Mouse (Mus musculus): Measurements from ENCODE around the gene Emid1.

The Emid1 gene

DNA sequence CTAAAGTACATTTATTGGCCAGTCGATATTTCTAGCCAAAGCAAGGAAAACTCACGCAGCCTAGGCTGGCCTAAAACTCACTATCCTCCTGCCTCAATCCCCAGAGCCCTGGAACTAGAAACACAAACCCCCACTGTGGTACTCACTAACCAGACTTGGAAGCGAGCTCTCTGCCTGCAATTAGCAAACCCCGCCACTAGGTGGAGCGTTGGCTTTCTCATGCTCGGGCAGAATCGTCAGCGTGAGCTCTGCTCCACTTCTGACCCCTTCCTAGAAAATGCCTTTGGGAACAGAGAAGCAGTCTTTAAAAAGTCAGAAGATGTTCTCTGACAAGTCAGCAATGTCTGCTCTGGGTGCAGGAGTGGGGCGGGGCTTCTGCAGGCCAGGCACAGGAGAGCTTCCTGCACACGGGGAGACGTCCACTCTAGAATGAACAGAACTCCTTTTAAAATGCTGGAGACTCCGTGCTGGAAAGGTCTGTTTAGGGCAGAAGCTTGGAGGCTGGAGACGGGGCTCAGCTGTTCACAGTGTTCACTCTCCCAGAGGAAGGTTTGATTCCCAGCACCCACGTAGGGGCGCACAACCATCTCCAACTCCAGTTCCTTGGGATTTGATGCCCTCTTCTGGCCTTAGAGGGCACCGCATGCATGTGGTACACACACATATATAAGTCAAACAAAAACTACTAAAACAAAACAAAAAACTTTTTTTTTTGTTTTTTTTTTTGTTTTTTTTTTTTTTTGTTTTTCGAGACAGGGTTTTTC, 8.8 kb upstream of the Emid1 start:
- in situ Hi-C loops (cut with MboI), result no loop called here

DNA sequence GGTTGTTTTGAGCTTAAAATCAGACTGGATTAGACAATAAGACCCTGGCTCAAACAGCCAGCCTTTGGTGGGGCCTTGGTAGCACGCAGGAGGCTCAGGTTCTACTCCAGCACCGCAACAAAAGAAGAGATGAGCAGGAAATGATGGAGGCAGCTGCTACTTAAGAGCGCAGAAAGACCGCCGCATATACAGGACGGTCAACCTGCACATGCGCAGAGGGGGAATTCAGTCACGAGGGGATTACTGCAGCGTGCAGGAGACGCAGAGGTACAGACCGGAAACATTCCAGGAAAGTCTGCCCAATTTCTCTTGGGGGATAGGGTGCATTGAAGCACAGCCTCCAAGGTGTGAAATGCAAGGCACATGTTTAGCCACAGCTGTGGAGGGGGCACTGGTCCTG, 6.0 kb upstream of the Emid1 start:
- in situ Hi-C loops (cut with MboI), result no loop called here

DNA sequence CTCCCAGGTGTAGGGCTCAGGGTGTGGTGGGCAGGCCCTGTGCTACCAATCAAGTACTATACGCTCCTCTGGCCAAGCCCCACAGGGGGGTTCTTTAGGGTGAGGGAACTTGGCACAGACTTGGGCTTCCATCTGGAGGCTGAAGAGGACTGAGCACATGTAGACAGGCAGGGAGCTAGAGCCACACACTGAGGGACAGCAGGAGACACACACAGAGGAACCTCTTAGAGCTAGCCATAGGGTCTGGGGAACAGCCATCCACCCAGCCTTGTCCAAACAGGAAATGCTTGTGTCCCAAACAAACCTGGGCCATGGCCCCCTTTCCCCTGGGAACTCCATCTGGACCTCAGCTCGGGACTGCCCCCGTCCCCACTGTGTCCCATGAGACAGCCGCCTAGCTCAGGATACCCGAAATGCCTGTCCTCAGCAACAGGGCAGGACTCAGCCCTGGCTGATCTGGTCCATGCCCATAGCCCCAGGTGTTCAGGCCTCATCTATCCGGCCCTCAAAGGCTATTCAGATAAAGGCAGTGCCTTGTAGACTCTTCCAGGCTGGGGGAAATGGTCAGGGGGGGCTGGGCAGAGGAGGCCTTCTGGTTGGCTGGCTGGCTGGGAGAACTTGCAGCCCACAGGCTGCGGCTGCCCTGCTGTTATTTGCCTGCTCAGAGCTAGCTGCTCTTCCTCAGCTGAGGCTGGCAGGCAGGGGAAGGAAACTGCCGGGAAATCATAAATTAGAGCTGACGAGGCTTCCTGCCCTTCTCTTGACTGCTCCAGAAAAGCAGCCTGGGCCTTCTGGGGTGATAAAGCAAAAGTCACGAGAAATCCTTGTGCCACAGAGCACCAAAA, 3.1 kb upstream of the Emid1 start:
- in situ Hi-C loops (cut with MboI), result no loop called here

DNA sequence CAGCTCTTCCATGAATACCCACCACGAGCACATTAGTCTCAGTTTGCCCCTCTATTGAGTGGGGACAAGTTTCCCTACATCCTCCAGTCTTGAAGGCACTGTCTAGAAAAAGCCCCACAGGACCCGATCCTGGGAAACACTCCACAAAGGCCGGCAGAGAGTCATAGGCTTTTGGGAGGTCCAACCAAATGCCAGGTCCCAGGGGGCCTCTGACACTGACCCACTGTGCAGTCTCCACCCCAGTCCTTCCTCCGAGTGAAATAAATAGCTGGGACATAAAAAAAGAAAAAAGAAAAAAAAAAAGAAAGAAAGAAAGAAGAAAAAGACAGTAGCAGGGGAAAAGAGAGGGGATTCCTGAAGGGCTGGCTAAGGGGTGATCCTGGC, 818 bp downstream of the Emid1 start:
- in situ Hi-C loops (cut with MboI), result no loop called here

DNA sequence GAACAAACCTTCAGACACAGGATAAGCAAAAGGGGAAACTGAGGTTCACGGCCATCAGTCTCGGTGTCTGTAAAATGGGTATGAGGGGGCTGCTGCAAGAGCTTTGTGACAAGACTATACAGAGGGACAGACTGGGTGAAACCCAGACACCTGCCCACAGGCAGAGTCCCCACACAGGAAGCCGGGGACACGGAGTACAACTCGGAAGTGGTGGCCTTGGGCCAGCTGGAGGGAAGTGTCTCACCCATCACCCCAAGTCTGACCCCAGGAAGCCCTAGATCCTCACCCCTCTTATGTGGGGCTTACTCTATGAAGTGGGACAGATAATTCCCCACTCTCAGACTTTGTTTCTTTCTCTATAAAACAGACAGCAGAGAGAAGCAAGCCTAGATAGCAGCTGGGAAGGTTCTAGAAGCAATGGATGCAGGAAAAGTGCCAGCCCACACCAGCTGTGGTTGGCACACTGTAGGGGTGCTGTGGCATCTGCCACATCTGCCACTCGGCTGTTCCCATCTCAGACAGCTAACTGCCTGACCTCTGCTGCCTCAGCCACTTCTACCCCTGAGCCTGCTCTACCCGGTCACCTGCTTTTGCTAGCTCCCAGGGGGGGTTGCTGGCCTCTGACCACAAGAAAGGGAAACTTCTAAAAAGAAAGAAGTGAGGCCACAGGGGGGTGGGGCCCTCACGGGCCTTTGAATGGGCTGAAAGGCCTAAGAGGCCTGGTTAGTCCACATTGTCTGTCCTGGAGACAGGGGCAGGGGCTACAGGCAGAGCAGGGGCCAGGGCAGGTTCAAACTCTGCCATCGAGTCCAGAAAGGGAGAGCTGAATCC, 1.4 kb downstream of the Emid1 start:
- in situ Hi-C loops (cut with MboI), result no loop called here

DNA sequence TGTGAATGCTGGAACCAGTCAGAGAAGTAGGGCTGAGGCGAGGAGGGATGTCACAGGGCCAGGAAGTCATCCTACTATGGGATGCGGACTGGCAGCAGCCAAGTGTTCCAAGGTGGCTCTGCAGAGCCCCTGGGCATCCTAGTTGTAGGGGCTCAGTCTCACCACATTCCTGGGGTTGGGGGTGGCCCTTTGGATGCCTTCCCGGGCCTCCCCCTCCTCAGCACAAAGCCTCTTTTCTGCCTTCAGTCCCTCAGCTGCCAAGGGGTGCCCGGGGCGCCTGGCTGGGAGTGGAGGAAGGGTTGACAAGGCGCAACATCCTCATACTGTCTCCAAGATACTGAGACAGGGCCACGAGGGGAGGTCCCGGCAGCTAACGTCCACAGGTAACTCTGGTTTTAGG, 2.1 kb downstream of the Emid1 start:
- in situ Hi-C loops (cut with MboI), result no loop called here

DNA sequence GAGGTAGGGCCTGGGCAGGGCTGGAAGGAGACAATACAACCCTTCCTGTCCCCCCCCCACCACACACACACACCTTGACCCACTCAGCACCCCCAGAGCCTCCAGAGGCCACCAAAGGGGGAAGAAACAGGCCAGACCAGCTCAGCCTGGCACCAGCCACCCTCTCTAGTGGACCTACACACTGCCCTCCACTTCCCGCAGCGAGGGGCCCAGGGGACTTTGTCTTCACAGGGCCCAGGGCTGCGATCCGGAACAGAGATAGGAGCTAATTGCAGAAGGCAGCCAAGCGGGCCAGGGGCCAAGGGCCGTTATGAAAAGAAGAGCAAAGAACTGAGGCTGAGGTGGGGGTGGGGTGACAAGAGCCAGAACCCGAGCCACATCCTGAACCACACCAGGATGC, 2.8 kb downstream of the Emid1 start:
- in situ Hi-C loops (cut with MboI), result no loop called here

DNA sequence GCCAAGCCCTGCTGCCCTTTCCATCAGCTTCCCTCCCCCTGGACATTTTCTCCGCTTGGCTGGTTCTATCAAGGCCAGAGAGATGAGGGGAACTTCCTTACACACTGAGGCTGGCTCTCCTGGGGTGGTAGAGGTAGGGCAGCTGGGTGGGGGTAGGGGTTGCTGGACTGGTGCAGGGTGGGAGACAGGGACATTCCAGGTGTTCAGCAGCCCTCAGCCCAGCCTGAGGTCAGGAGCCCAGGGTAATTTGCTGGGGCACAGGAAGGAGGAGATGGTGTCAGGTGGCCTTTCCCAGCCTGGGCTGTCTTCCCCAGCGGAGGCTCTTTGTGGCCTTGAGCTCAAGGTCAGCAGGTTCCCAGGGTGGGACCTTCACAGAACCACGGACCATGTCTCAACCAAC, 6.5 kb downstream of the Emid1 start:
- in situ Hi-C loops (cut with MboI), result no loop called here

DNA sequence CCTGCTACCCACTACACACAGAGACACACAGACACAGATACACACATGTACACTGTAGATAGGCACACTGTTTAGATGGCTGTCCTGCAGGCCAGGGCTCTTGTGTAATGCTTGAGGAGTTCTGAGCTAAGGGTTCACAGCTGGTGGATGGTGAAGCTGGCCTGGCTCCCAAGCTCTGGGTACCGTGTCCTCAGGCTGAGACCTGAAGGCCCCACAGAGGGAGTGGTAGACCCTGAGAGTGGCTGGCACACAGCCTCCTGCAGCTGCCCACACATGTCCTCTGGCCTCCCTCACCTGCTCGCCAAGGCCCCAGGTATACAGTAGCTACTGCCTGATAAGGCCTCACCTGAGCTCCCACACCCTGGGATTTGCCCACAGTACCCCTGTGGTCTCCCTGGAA, 10.1 kb downstream of the Emid1 start:
- in situ Hi-C loops (cut with MboI), result no loop called here

DNA sequence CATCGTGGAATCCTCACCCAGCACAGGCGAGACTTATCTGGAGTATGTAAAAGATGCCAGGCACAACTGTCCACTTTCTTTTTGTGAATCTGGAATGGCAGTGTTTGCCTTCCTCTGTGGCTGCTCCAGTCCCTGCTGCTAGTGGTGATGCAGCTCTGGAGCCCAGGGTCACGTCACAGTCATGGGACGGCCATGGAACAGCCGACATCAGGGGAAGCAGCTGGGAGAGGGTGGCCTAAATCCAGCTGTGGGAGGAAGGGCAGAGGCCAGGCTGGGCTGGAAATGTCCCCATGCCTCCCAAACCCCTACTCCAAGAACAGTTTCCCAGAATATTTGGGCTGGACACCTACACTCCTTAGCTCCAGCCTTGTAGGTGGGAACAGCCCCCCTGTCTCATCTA, 10.8 kb downstream of the Emid1 start:
- in situ Hi-C loops (cut with MboI), result no loop called here

DNA sequence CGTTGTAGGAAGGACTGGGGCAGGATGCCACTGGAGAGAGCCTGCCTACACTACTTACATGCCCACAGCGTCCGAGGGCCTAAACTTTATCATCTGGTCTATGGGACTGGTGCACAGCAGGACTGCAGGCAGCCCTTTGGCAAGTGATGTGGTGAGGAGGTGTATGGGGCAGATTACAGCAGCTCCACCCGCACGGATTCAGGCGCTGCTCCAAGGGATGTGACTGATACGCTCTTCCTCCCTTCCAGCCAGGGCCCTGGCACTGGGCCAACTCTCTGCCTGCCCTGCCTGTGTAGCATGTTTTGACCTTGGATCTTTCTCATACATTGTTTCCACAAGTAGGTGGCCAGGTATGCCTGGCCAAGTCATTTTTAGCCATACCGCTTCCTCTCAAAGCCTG, 11.4 kb downstream of the Emid1 start:
- in situ Hi-C loops (cut with MboI), result no loop called here

DNA sequence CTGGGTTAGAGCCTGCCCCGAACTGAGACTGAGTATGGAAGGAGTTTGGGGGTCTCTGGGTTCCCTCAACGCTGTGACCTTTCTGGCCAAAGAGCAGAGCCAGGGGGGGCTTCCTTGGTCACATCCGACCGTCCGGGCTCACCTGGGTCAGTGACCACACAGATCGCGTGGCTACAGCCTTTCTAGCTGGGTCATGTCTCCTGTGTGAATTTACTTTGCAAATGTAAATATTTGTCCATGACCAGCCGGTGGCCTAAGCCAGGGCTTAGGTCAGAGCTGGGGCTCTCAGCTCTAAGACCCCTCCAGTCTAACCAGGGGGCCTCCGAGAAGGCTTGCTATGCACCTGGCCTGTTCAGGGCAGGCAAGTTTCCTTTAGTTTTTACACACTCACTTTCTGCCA, 12.7 kb downstream of the Emid1 start:
- in situ Hi-C loops (cut with MboI), result no loop called here

DNA sequence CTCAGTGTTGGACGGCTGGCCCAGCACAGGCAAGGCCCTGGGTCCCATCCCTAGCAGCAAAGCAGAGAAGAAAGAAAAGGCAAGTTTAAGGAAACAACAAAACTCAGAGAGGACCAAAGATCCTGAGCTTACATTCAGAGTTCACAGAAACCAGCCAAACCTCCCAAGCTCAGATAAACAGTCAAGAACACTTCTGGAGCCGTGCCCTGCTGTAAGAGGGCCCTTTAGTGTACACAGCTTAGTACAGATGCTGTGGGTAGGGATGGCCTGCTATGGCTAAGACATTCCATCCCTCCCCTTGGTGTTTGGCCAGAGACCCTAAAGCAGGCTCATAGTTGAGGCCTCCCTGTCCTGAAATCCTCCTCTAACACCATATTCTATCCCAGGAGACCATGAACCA, 13.4 kb downstream of the Emid1 start:
- in situ Hi-C loops (cut with MboI), result no loop called here

DNA sequence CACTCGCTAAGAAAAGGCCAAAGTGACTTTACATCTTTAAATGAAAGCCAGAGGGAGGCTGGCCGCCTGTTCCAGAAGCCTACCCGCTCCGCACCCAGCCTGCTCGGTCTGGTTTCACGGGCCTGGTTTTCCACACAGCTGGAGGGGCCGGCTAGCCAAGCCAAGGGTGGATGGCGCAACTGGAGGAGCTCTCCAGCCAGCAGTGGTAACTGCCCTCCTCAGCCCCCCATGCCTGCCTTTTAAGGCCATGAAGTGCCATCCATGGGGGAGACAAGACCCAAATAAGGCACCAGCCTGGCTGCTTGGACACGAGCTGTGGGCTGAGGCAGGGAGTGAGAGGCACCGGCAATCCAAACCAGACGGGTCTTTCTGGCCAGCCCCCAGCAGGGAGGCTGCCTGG, 16.1 kb downstream of the Emid1 start:
- in situ Hi-C loops (cut with MboI), result no loop called here

DNA sequence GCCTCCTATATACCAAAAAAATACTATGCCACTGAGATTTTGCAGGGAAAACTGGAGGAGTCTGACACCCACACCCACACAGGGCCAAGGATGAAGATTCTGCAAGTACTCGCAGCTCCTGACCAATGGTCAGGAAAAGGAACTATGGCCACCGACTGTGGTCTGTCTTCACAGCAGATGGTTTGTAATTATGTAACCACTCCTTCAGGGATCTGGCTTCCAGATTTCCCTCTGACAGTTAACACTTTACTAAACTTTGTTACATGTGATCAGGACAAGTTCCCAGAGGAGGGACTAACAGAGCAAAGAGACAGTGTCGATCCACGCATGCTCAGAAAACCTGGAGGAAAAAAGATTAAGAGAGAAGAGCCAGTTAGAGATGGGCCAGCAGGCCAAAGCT, 19.3 kb downstream of the Emid1 start:
- in situ Hi-C loops (cut with MboI), result no loop called here

DNA sequence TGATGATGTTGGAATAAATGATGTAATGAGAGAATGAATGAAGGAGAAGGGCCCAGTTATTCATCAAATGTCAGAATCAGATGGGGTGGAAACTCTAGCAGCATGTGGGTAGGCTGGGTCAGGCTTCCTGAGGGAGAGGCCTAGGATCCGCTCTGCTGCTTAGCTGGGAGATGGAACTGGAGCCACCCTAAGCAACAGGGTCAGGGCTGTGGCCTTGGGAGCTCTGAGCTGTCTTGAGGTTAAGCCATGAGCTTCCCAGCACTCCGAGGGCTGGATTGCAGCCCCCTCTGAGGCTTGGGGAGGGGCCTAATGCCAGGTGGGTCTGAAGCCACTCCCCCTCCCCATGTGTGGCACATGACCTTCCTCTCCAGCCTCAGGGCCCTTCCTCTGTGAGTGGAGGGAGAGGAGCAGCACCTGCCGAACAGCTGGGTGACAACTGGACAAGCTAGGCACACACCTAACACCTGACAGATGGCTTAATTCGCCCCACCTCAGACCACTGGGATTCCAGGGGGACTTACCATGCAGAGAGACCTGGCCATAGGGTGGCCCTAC, 21.9 kb downstream of the Emid1 start:
- in situ Hi-C loops (cut with MboI), result no loop called here

DNA sequence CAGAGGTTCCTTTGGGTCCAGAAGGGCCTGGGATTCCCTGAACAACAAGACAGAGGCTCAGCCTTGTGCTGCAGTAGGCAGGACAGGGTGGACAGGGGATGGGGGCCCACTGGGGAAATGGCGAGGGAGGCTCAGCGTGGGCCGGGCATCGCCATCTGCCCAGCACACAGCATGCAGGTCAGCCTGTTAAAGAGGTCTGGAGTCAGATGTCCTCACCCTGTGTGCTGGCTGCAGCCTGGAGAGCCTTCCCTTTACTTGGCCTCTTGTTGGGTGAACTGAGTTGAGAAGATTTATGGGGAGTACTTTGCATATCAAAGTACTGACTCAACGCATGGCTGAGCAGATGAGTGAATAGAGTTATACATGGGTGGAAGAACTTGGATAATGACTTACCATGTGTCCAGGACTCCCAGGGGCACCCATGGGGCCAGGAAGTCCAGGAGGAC, 23.0 kb downstream of the Emid1 start:
- in situ Hi-C loops (cut with MboI), result no loop called here

DNA sequence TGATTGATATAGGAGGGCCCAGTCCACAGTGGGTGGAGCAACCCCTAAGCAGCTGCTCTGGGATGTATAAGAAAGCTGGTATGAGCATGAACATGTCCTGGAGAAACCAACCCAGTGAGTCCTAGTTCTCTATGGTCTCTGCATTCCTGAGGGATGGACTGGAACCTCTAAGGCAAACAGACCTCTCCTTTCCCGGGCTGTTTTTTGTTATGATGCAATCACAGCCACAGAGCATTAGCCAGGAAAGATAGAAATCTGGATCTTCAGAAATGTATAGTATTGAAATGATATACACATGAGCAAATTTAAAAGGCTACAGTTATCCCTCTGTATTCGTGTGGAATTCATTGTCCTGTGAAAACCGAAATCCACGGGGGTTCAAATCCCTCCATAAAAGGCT, 26.3 kb downstream of the Emid1 start:
- in situ Hi-C loops (cut with MboI), result no loop called here

DNA sequence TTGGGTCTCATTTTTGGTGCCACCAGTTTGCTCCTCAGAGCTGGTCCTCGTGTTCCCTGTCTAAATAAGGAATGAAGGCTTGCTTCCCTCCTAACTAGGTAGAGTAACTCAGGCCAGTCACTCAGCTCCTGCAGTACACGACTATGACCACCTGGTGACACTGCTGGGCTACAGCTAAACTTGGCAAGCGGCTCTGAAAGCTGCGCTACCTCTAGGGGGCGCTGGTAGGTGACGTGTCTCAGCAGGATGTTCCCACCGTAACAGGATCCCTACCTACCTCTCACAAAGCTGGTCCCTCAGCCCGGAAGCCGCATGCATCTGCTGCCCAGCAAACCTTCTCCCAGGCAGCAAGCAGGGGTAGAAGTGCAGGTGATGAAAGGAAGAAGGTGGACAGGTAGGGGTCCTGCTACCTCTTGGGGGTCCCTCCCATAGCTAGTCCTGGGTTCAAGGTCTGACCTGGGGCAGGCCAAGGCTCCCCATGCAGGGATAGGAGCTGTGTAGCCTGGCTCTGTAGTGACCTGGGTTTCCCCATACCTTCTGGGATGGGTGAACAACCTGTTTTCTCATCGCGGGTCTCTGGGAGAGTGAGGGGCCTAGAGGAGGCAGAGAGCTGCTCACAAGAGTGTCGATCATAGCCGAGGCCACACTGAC, 37.0 kb downstream of the Emid1 start:
- in situ Hi-C loops (cut with MboI), result no loop called here

DNA sequence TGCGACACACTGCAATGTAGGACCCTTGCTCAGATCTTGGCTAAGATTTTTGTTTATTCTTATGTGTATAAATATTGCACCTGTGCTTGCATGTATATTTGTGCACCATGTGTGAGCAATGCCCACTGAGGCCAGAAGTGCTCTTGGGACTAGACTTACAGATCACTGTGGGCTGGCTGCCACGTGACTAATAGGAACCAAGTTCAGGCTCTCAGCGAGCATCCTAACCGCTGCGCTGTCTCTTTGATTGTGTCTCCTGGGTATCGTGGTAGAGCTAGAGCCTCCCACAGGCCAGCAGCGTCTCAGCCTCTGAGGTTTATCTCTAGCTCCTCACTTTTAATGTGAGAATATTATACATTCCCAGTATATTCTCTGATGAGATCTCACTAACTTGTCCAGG, 38.4 kb downstream of the Emid1 start:
- in situ Hi-C loops (cut with MboI), result no loop called here

DNA sequence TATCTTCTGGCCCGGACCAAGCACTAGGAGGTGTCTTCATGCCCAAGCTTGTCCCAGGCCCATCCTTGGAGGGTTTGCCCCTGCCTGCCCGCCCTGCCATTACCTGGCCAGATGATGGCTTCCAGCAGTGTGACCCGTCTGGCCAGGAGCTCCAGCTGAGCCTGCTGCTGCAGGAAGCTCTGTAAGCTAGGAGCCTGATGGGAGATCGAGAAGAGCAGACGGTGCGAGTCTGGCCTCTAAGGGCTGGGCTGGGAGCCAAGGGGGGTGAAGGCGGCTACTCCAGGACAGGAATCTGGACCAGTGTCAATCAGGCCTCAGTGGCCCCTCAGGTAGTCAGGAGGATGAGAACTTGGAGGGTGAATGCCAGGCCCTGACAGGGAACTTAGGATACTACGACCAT, 42.6 kb downstream of the Emid1 start:
- in situ Hi-C loops (cut with MboI), result no loop called here

Data from mature B cell (primary cell).